Mouse (Mus musculus) ovary, postnatal 10 days (tissue): ENCODE data around the gene Nkg7.

Source experiments
- DNase-seq: peaks from one replicate; pipeline ENCODE4 v3.0.0; 2022; ENCODE audit warnings: low spot score

The Nkg7 gene

GRCm38 (mm10) chr7:43447801-43448200 lies 10.9 kb downstream of the Nkg7 start:
- DNase-seq: no peak

GRCm38 (mm10) chr7:43448246-43448645 lies 11.4 kb downstream of the Nkg7 start:
- no peak for DNase-seq

- DNase-seq: no peak
These were observed 12.9 kb downstream of the Nkg7 start for GRCm38 (mm10) chr7:43449811-43450210.

GRCm38 (mm10) chr7:43451726-43452125 lies 14.9 kb downstream of the Nkg7 start:
- no peak for DNase-seq

GRCm38 (mm10) chr7:43452609-43453008 lies 15.7 kb downstream of the Nkg7 start:
- no peak for DNase-seq

GRCm38 (mm10) chr7:43453599-43454355 lies 16.9 kb downstream of the Nkg7 start:
- no peak for DNase-seq

- no peak for DNase-seq
These were observed 17.5 kb downstream of the Nkg7 start for GRCm38 (mm10) chr7:43454371-43454770.

GRCm38 (mm10) chr7:43462851-43463250 lies 26.0 kb downstream of the Nkg7 start, which contains the start of gene Vsig10l:
Vsig10l (plus strand) TSS chr7:43463151.
- no peak for DNase-seq

GRCm38 (mm10) chr7:43463976-43464375 lies 27.1 kb downstream of the Nkg7 start:
- no peak for DNase-seq

- no peak for DNase-seq
These were observed 28.0 kb downstream of the Nkg7 start for GRCm38 (mm10) chr7:43464864-43465343.

GRCm38 (mm10) chr7:43465344-43466098 lies 28.6 kb downstream of the Nkg7 start:
- peak; percentile 62 for DNase-seq

- DNase-seq: peak; percentile 56
These were observed 29.3 kb downstream of the Nkg7 start for GRCm38 (mm10) chr7:43466099-43466694.

GRCm38 (mm10) chr7:43470373-43470772 lies 33.5 kb downstream of the Nkg7 start:
- DNase-seq: no peak

- DNase-seq: no peak
These were observed 38.8 kb downstream of the Nkg7 start for GRCm38 (mm10) chr7:43475706-43476105.

- no peak for DNase-seq
These were observed 39.5 kb downstream of the Nkg7 start for GRCm38 (mm10) chr7:43476376-43476775.

GRCm38 (mm10) chr7:43481191-43481590 lies 44.3 kb downstream of the Nkg7 start:
- no peak for DNase-seq

- DNase-seq: no peak
These were observed 45.3 kb downstream of the Nkg7 start for GRCm38 (mm10) chr7:43482090-43482716.

GRCm38 (mm10) chr7:43483236-43483635 lies 46.4 kb downstream of the Nkg7 start:
- DNase-seq: no peak
